Mouse (Mus musculus) myocyte (in vitro differentiated cells): ENCODE measurements around the gene B9d1.

Experiments used
- E2F4 ChIP-seq: IDR thresholded peaks from one replicate; pipeline ENCODE4 v1.6.1; 2011; ENCODE audit warnings: mild to moderate bottlenecking, control low read depth, moderate library complexity; ENCODE audit not compliant: insufficient read depth
- MAX ChIP-seq: IDR thresholded peaks from one replicate; pipeline ENCODE4 v1.6.1; 2011; ENCODE audit warnings: low read depth, mild to moderate bottlenecking, control low read depth
- MYOD1 ChIP-seq, 3 experiments: IDR thresholded peaks; one replicate each; pipeline ENCODE4 v1.6.1; 2011; ENCODE audit warnings: control low read depth in 2 of 3, low read depth in 2 of 3, mild to moderate bottlenecking in 2 of 3, moderate library complexity in 1 of 3; ENCODE audit not compliant: insufficient read length in 2 of 3, control insufficient read depth in 1 of 3
- POLR2A ChIP-seq: IDR thresholded peaks from one replicate; pipeline ENCODE4 v1.6.1; 2011; ENCODE audit warnings: low read depth, mild to moderate bottlenecking, control low read depth, moderate library complexity; ENCODE audit not compliant: insufficient read length
- POLR2AphosphoS2 ChIP-seq: IDR thresholded peaks from one replicate; pipeline ENCODE4 v1.6.1; 2011; ENCODE audit warnings: low read depth, control low read depth; ENCODE audit not compliant: insufficient read length
- SRF ChIP-seq: IDR thresholded peaks from one replicate; pipeline ENCODE4 v1.6.1; 2011; ENCODE audit warnings: low read depth; ENCODE audit not compliant: control insufficient read depth, insufficient read length
- TCF12 ChIP-seq: IDR thresholded peaks from one replicate; pipeline ENCODE4 v1.6.1; 2011; ENCODE audit warnings: mild to moderate bottlenecking, control low read depth; ENCODE audit not compliant: poor library complexity, insufficient read depth, severe bottlenecking

GRCm38 (mm10) chr11:61529268-61529713 lies 24.3 kb downstream of the B9d1 start:
- TF ChIP-seq POLR2A (no peak), E2F4 (no peak), SRF (no peak), MAX (no peak), MYOD1 (IDR thresholded peaks at IDR 0.05; ENCODE audit: control insufficient read depth in 1 of 3, insufficient read length in 2 of 3, low read depth in 2 of 3) (no peak), POLR2AphosphoS2 (no peak), TCF12 (no peak)
